Comparison of ENCODE assay signal across 22 mouse cellular contexts in the genomic region with DNA sequence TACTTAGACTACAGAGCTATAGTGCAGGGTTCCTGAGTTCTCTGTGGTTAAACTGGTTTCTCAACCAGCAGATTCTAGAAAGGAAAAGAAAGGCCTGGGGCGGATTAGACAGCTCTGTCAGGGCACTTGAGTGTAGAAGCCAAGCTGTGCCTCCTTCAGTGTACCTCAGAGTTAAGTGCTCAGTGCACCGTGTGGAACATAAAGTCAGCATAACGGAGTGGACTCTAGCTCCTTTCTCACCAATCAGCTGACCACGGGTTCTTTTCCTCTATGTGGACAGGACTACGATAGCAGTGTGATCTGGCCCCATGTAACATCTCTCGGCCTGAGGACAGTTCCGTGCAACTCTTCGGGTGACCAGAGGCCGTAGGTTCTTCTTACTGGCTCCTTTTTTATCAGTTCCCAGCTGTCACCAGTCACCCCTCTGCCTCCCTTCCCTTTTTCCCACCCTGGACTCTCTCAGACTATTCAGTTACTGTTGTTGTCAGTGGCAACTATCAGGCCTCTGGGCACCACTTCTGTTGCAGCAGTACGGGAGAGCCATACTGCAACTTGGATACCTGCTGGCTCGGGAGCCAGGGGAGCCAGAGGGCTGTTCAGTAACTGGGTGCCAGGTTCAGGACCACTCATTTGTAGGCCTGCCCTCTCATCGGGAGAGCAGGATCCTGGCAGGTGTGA. TPM values are rescaled to one million over a fixed set of nuclear protein-coding genes. Genes with fewer than 3 reads are reported as not detected.
DNase-seq lines count a peak whose midpoint lies in the region; ATAC-seq and TF ChIP-seq lines count a peak whose summit lies in the region.
"Had no signal": no experiment of that assay in that cellular context is flagged by ENCODE, and none has a peak within 500 bp of the region (broad histone marks: within the 10 kb centered on the region; RNA-seq: fewer than 3 reads in every experiment).

No protein-coding gene starts in this region.

- peak overlapping the region; percentile 56 for H3K27ac ChIP-seq in heart, embryonic 10.5 days
- no peak overlapping the region for H3K27ac ChIP-seq in heart, adult 2 months
- H3K27ac ChIP-seq in kidney, adult 2 months (ENCODE audit: insufficient read depth, low read depth, low read length): peak overlapping the region; percentile 98
- H3K27ac ChIP-seq in kidney, embryonic 16.5 days (ENCODE audit: low read length): no peak overlapping the region
- peak overlapping the region; percentile 70 for H3K27ac ChIP-seq in heart, postnatal 0 days (ENCODE audit: low read depth)
- H3K27ac ChIP-seq: hindbrain, embryonic 12.5 days; layer of hippocampus, adult 2 months; left cerebral cortex, adult 2 months; limb, embryonic 10.5 days; liver, embryonic 12.5 days; midbrain, embryonic 15.5 days had no signal

- TF ChIP-seq CTCF in heart, adult 2 months (IDR thresholded peaks at IDR 0.05): no peak
- TF ChIP-seq CTCF in kidney, adult 2 months (conservative IDR thresholded peaks at IDR 0.05; ENCODE audit: insufficient read depth, insufficient read length, low read depth, low read length): no peak
- TF ChIP-seq CTCF in heart, postnatal 0 days (IDR thresholded peaks at IDR 0.05; ENCODE audit: low read depth): peak; percentile 15; the same call in 1 of the 2 replicates

- H3K4me2 ChIP-seq in kidney, embryonic 16.5 days (replicated peaks; ENCODE audit: low read depth, low read length): no peak overlapping the region
- no peak overlapping the region for H3K4me2 ChIP-seq in heart, postnatal 0 days (ENCODE audit: low read depth, low read length)
- H3K4me2 ChIP-seq: hindbrain, embryonic 12.5 days; liver, embryonic 12.5 days; midbrain, embryonic 15.5 days had no signal

- H3K9me3 ChIP-seq in heart, embryonic 10.5 days: no peaks in the 10 kb centered on the region
- H3K9me3 ChIP-seq in kidney, embryonic 16.5 days (ENCODE audit: low read length): no peaks in the 10 kb centered on the region
- H3K9me3 ChIP-seq in heart, postnatal 0 days (replicated peaks; ENCODE audit: control insufficient read depth, low read length): no peaks in the 10 kb centered on the region
- H3K9me3 ChIP-seq: hindbrain, embryonic 12.5 days; limb, embryonic 10.5 days; liver, embryonic 12.5 days; midbrain, embryonic 15.5 days had no signal

- no peak for ATAC-seq in kidney, embryonic 16.5 days (ENCODE audit: low FRiP score, low TSS enrichment)
- ATAC-seq in heart, postnatal 0 days (ENCODE audit: insufficient read depth, low read depth): peak; percentile 69
- ATAC-seq: inflammation-experienced regulatory T-cells, adult 6 months; liver, embryonic 12.5 days; midbrain, embryonic 15.5 days had no signal

- DNase-seq in heart, embryonic 10.5 days (ENCODE audit: low spot score): peak; percentile 84
- DNase-seq in heart, adult 2 months: no peak
- DNase-seq in kidney, adult 2 months: peak; percentile 75
- DNase-seq in heart, postnatal 0 days (ENCODE audit: low spot score): peak; percentile 66
- peak; percentile 56 to 79 for DNase-seq in kidney, postnatal 25 days
- no peak for DNase-seq in layer of hippocampus, postnatal 14 days (ENCODE audit: low spot score in 2 of 2)
- no peak for DNase-seq in urinary bladder, postnatal 10 days (ENCODE audit: low spot score)
- DNase-seq: adrenal gland, adult 2 months; cerebellum, adult 9-11 months; gastrocnemius, postnatal 25 days; thymus, adult 18-20 months had no signal

- H3K4me1 ChIP-seq in heart, embryonic 10.5 days: peaks cover 33% of the 10 kb centered on the region
- H3K4me1 ChIP-seq in heart, adult 2 months (ENCODE audit: control insufficient read depth, insufficient read depth, low read length): peaks cover 14% of the 10 kb centered on the region
- peaks cover 26% of the 10 kb centered on the region; the same call in 1 of the 2 replicates for H3K4me1 ChIP-seq in kidney, adult 2 months (ENCODE audit: control insufficient read depth, insufficient read depth, low read length)
- H3K4me1 ChIP-seq in kidney, embryonic 16.5 days (ENCODE audit: insufficient read depth, low read length): peaks cover 11% of the 10 kb centered on the region
- peaks cover 33% of the 10 kb centered on the region for H3K4me1 ChIP-seq in heart, postnatal 0 days (ENCODE audit: control insufficient read depth, insufficient read depth)
- H3K4me1 ChIP-seq: midbrain, embryonic 15.5 days had no signal

- H3K4me3 ChIP-seq in heart, embryonic 10.5 days: no peak overlapping the region
- H3K4me3 ChIP-seq in heart, adult 2 months: no peak overlapping the region
- H3K4me3 ChIP-seq in kidney, adult 2 months (ENCODE audit: insufficient read depth, low read depth, low read length): no peak overlapping the region
- H3K4me3 ChIP-seq in kidney, embryonic 16.5 days (ENCODE audit: low read length): no peak overlapping the region
- no peak overlapping the region for H3K4me3 ChIP-seq in heart, postnatal 0 days (ENCODE audit: low read depth, low read length)
- H3K4me3 ChIP-seq: hindbrain, embryonic 12.5 days; layer of hippocampus, adult 2 months; left cerebral cortex, adult 2 months; limb, embryonic 10.5 days; liver, embryonic 12.5 days; midbrain, embryonic 15.5 days had no signal

- TF ChIP-seq EP300 in heart, adult 2 months (IDR thresholded peaks at IDR 0.05; ENCODE audit: insufficient read depth, low read depth, low read length): no peak
- no peak for TF ChIP-seq EP300 in heart, postnatal 0 days (IDR thresholded peaks at IDR 0.05; ENCODE audit: low read depth)

- H3K36me3 ChIP-seq in heart, embryonic 10.5 days: no peaks in the 10 kb centered on the region
- peaks cover 5% of the 10 kb centered on the region; the same call in 1 of the 2 replicates for H3K36me3 ChIP-seq in heart, adult 2 months (ENCODE audit: control insufficient read depth, insufficient read depth, low read length)
- H3K36me3 ChIP-seq in kidney, adult 2 months (ENCODE audit: control insufficient read depth, insufficient read depth, low read length): no peaks in the 10 kb centered on the region
- H3K36me3 ChIP-seq in kidney, embryonic 16.5 days (ENCODE audit: insufficient read depth, low read length): no peaks in the 10 kb centered on the region
- no peaks in the 10 kb centered on the region for H3K36me3 ChIP-seq in heart, postnatal 0 days (replicated peaks; ENCODE audit: control insufficient read depth, insufficient read depth, low read length)
- H3K36me3 ChIP-seq: hindbrain, embryonic 12.5 days; limb, embryonic 10.5 days; liver, embryonic 12.5 days; midbrain, embryonic 15.5 days had no signal

- H3K9ac ChIP-seq in heart, adult 2 months (ENCODE audit: low read depth, low read length): no peak overlapping the region
- H3K9ac ChIP-seq in kidney, embryonic 16.5 days (replicated peaks; ENCODE audit: low read length): no peak overlapping the region
- no peak overlapping the region for H3K9ac ChIP-seq in heart, postnatal 0 days (replicated peaks; ENCODE audit: low read depth, low read length)
- H3K9ac ChIP-seq: hindbrain, embryonic 12.5 days; liver, embryonic 12.5 days; midbrain, embryonic 15.5 days had no signal

- intact Hi-C loops in heart, adult 2 months (cut with DNase I): loop anchor here (10.0 kb wide), 1 partner anchor 420 kb away; no protein-coding TSS in a partner anchor

- no peak for TF ChIP-seq POLR2A in heart, adult 2 months (IDR thresholded peaks at IDR 0.05; ENCODE audit: insufficient read depth, low read depth, low read length)
- TF ChIP-seq POLR2A in kidney, adult 2 months (IDR thresholded peaks at IDR 0.05; ENCODE audit: low read depth, low read length): no peak

- no peaks in the 10 kb centered on the region for H3K79me2 ChIP-seq in heart, adult 2 months (replicated peaks; ENCODE audit: control insufficient read depth, insufficient read depth, low read length)

- H3K27me3 ChIP-seq in heart, embryonic 10.5 days (ENCODE audit: insufficient read depth, poor library complexity, severe bottlenecking): no peaks in the 10 kb centered on the region
- no peaks in the 10 kb centered on the region for H3K27me3 ChIP-seq in heart, adult 2 months (ENCODE audit: control insufficient read depth, insufficient read depth, low read length)
- H3K27me3 ChIP-seq in kidney, adult 2 months (replicated peaks; ENCODE audit: control insufficient read depth, insufficient read depth, low read length): no peaks in the 10 kb centered on the region
- no peaks in the 10 kb centered on the region for H3K27me3 ChIP-seq in kidney, embryonic 16.5 days (ENCODE audit: insufficient read depth, low read length)
- H3K27me3 ChIP-seq in heart, postnatal 0 days (ENCODE audit: control insufficient read depth, insufficient read depth, low read length): no peaks in the 10 kb centered on the region
- H3K27me3 ChIP-seq: CH12.LX; hindbrain, embryonic 12.5 days; liver, embryonic 12.5 days; midbrain, embryonic 15.5 days had no signal

- 33% methylated on average over 12 of the region's 12 CpGs for WGBS in heart, embryonic 10.5 days
- WGBS in heart, adult 2 months: 50% methylated on average over 12 of the region's 12 CpGs
- 55% methylated on average over 12 of the region's 12 CpGs for WGBS in kidney, adult 2 months
- WGBS in kidney, embryonic 16.5 days: 75% methylated on average over 12 of the region's 12 CpGs
- WGBS in heart, postnatal 0 days: 24% methylated on average over 12 of the region's 12 CpGs

RNA-seq across cellular contexts. Expression of gene Kcnj15, which starts 12.6 kb away (rescaled TPM):
- polyA plus RNA-seq in heart, embryonic 10.5 days (2016; fragmentation: Nextera tagmentation; extraction: Ambion mirVana): 0.26 and 0.41 TPM in 2 replicates
- total RNA-seq in heart, adult 2 months (2021): 1 to 10 TPM in 1 of 2 experiments, under 1 TPM in 1; 0.89 to 1.5 TPM
- polyA plus RNA-seq in heart, adult 2 months (2012; rRNA removed): 1.2 and 2.6 TPM in 2 replicates
- polyA plus RNA-seq in kidney, adult 2 months (2012; rRNA removed): 311 and 327 TPM in 2 replicates
- 4.6 and 5.4 TPM in 2 replicates for polyA plus RNA-seq in kidney, embryonic 16.5 days (2015; fragmentation: Nextera tagmentation; extraction: Ambion mirVana)
- total RNA-seq in heart, postnatal 0 days (2014; rRNA removed; ENCODE audit: low replicate concordance): 1.0 and 1.9 TPM in 2 replicates
- 0.79 and 0.86 TPM in 2 replicates for polyA plus RNA-seq in heart, postnatal 0 days (2015; fragmentation: Nextera tagmentation; extraction: Ambion mirVana)
- total RNA-seq in layer of hippocampus, postnatal 14 days (2021): under 1 TPM; 0.07 to 0.12 TPM
- total RNA-seq: left cerebral cortex, adult 2 months; megakaryocyte, adult 5-6 weeks; neutrophil, adult 5-6 weeks had no signal

Comparison
In these comparisons a context has a peak if more than half of its experiments do, and no peak if none do; other contexts are left out.
1. DNase-seq: peak in heart, embryonic 10.5 days (single experiment), kidney, adult 2 months (single experiment), heart, postnatal 0 days (single experiment) and kidney, postnatal 25 days (2 of 2); none in heart, adult 2 months (0 of 2), layer of hippocampus, postnatal 14 days (0 of 2) and urinary bladder, postnatal 10 days (single experiment).
2. H3K27ac ChIP-seq: peak in heart, embryonic 10.5 days (single experiment), kidney, adult 2 months (single experiment) and heart, postnatal 0 days (single experiment); none in heart, adult 2 months (single experiment) and kidney, embryonic 16.5 days (single experiment).
3. RNA of gene Kcnj15, which starts 12.6 kb away (polyA plus RNA-seq): 311 to 327 TPM in kidney, adult 2 months; 4.6 to 5.4 TPM in kidney, embryonic 16.5 days, 1.2 to 2.6 TPM in heart, adult 2 months, 0.79 to 0.86 TPM in heart, postnatal 0 days and 0.26 to 0.41 TPM in heart, embryonic 10.5 days; every median in the first group is over 10 times any median in the second.